Mouse (Mus musculus): ENCODE data around the gene Lrch3. TPM values are rescaled to one million over a fixed set of nuclear protein-coding genes. Genes with fewer than 3 reads are reported as not detected.
"Not testable (repeated sequence)": the region's sequence is repeated elsewhere in the genome, so short reads cannot be mapped to it uniquely, and the experiment has no call there.

Gene Lrch3
- polyA plus RNA-seq (2015; fragmentation: Nextera tagmentation; extraction: Ambion mirVana): 20.4 and 21.6 TPM in 2 replicates

GRCm38 (mm10) chr16:32913937-32914881, at the start of gene Lrch3:
TSS of gene Lrch3 (plus strand) at chr16:32914100.
- Histone ChIP-seq H3K9ac (peak within 1 kb of the TSS; percentile 75), H3K4me3 (peak within 1 kb of the TSS; percentile 90), H3K36me3 (no peaks in the 10 kb centered on the region), H3K9me3 (no peaks in the 10 kb centered on the region), H3K4me2 (peak within 1 kb of the TSS; percentile 70), H3K27ac (peak within 1 kb of the TSS; percentile 62), H3K27me3 (no peaks in the 10 kb centered on the region), H3K4me1 (peaks cover 3% of the 10 kb centered on the region)
- WGBS: under 1% methylated on average over 79 of the region's 85 CpGs
- ATAC-seq (ENCODE audit: borderline replicate concordance, extremely low read depth, low FRiP score, low TSS enrichment): peak; percentile 96

GRCm38 (mm10) chr16:32865401-32865800, 48.5 kb upstream of the Lrch3 start:
- WGBS: 80% methylated on average over 4 of the region's 4 CpGs
- peaks cover 11% of the 10 kb centered on the region for H3K4me1 ChIP-seq
- no peak for ATAC-seq (ENCODE audit: borderline replicate concordance, extremely low read depth, low FRiP score, low TSS enrichment)
- no peaks in the 10 kb centered on the region for H3K27me3 ChIP-seq
- no peaks in the 10 kb centered on the region for H3K9me3 ChIP-seq
- no peak overlapping the region for H3K4me2 ChIP-seq
- no peak overlapping the region for H3K27ac ChIP-seq
- H3K4me3 ChIP-seq: no peak overlapping the region
- H3K9ac ChIP-seq: no peak overlapping the region
- 0 out of 2 replicates have a peak, but pooled peaks cover 3% of the 10 kb centered on the region for H3K36me3 ChIP-seq

- H3K4me3 ChIP-seq: no peak overlapping the region; the same call in 1 of the 2 replicates
- H3K27me3 ChIP-seq: no peaks in the 10 kb centered on the region
- no peak overlapping the region for H3K27ac ChIP-seq
- peaks cover 11% of the 10 kb centered on the region for H3K4me1 ChIP-seq
- no peak overlapping the region for H3K9ac ChIP-seq
- H3K36me3 ChIP-seq: 0 out of 2 replicates have a peak, but pooled peaks cover 3% of the 10 kb centered on the region
- H3K9me3 ChIP-seq: no peaks in the 10 kb centered on the region
- H3K4me2 ChIP-seq: peak overlapping the region; percentile 84
- ATAC-seq (ENCODE audit: borderline replicate concordance, extremely low read depth, low FRiP score, low TSS enrichment): no peak
- 83% methylated on average over 5 of the region's 5 CpGs for WGBS
Measured at GRCm38 (mm10) chr16:32866713-32867112, 47.2 kb upstream of the Lrch3 start.

- ATAC-seq (ENCODE audit: borderline replicate concordance, extremely low read depth, low FRiP score, low TSS enrichment): peak; percentile 99
- 0% methylated on average over 35 of the region's 35 CpGs for WGBS
Measured at GRCm38 (mm10) chr16:32867919-32868552, 45.9 kb upstream of the Lrch3 start.

GRCm38 (mm10) chr16:32870231-32870630, 43.7 kb upstream of the Lrch3 start:
- no peaks in the 10 kb centered on the region for H3K9me3 ChIP-seq
- no peak overlapping the region for H3K9ac ChIP-seq
- no peaks in the 10 kb centered on the region for H3K36me3 ChIP-seq
- H3K27me3 ChIP-seq: no peaks in the 10 kb centered on the region
- no peak overlapping the region for H3K27ac ChIP-seq
- no peak overlapping the region for H3K4me2 ChIP-seq
- no peak for ATAC-seq (ENCODE audit: borderline replicate concordance, extremely low read depth, low FRiP score, low TSS enrichment)
- peaks cover 11% of the 10 kb centered on the region for H3K4me1 ChIP-seq
- H3K4me3 ChIP-seq: no peak overlapping the region
- WGBS: 69% methylated on average over 5 of the region's 5 CpGs

More at GRCm38 (mm10) chr16:32867919-32868552, 45.9 kb upstream of the Lrch3 start:
- Histone ChIP-seq H3K36me3 (0 out of 2 replicates have a peak, but pooled peaks cover 3% of the 10 kb centered on the region), H3K9me3 (no peaks in the 10 kb centered on the region), H3K4me3 (peak overlapping the region; percentile 83), H3K27me3 (no peaks in the 10 kb centered on the region), H3K4me1 (peaks cover 11% of the 10 kb centered on the region), H3K27ac (peak overlapping the region; percentile 69), H3K9ac (peak overlapping the region; percentile 73), H3K4me2 (peak overlapping the region; percentile 84)

GRCm38 (mm10) chr16:32873366-32873765, 40.5 kb upstream of the Lrch3 start:
- WGBS: 41% methylated on average over 3 of the region's 3 CpGs
- ATAC-seq (ENCODE audit: borderline replicate concordance, extremely low read depth, low FRiP score, low TSS enrichment): no peak
- Histone ChIP-seq H3K27me3 (no peaks in the 10 kb centered on the region), H3K9me3 (no peaks in the 10 kb centered on the region), H3K4me3 (no peak overlapping the region), H3K36me3 (no peaks in the 10 kb centered on the region), H3K9ac (no peak overlapping the region), H3K4me2 (no peak overlapping the region), H3K4me1 (peaks cover 4% of the 10 kb centered on the region), H3K27ac (no peak overlapping the region)

GRCm38 (mm10) chr16:32875281-32875680, 38.6 kb upstream of the Lrch3 start:
- H3K9ac ChIP-seq; ATAC-seq (ENCODE audit: borderline replicate concordance, extremely low read depth, low FRiP score, low TSS enrichment); H3K27ac ChIP-seq; H3K9me3 ChIP-seq; H3K4me3 ChIP-seq; H3K4me2 ChIP-seq; H3K36me3 ChIP-seq; H3K27me3 ChIP-seq: not testable (repeated sequence)
- WGBS: 54% methylated on average over 1 of the region's 1 CpGs
- H3K4me1 ChIP-seq: peaks cover 14% of the 10 kb centered on the region

GRCm38 (mm10) chr16:32875847-32876246, 38.1 kb upstream of the Lrch3 start:
- Histone ChIP-seq H3K27me3 (no peaks in the 10 kb centered on the region), H3K4me1 (peaks cover 14% of the 10 kb centered on the region), H3K4me3 (no peak overlapping the region), H3K4me2 (no peak overlapping the region), H3K9me3 (no peaks in the 10 kb centered on the region), H3K9ac (no peak overlapping the region), H3K27ac (no peak overlapping the region), H3K36me3 (no peaks in the 10 kb centered on the region)
- WGBS: 91% methylated on average over 3 of the region's 3 CpGs
- ATAC-seq (ENCODE audit: borderline replicate concordance, extremely low read depth, low FRiP score, low TSS enrichment): no peak

- Histone ChIP-seq H3K9ac (peak overlapping the region; percentile 89), H3K27ac (no peak overlapping the region), H3K36me3 (no peaks in the 10 kb centered on the region), H3K4me3 (peak overlapping the region; percentile 93), H3K4me2 (peak overlapping the region; percentile 79), H3K27me3 (no peaks in the 10 kb centered on the region), H3K4me1 (peaks cover 16% of the 10 kb centered on the region), H3K9me3 (no peaks in the 10 kb centered on the region)
- ATAC-seq (ENCODE audit: borderline replicate concordance, extremely low read depth, low FRiP score, low TSS enrichment): no peak
- WGBS: 13% methylated on average over 9 of the region's 9 CpGs
Measured at GRCm38 (mm10) chr16:32876831-32877230, 37.1 kb upstream of the Lrch3 start.

GRCm38 (mm10) chr16:32877343-32878156, 36.4 kb upstream of the Lrch3 start, which contains the start of the genes Fyttd1 and Rubcn:
TSS of gene Fyttd1 (plus strand) at chr16:32877500.
TSS of gene Rubcn (minus strand) at chr16:32877766.
- H3K4me3 ChIP-seq: peak within 1 kb of the TSS; percentile 93
- under 1% methylated on average over 69 of the region's 83 CpGs for WGBS
- peak; percentile 98 for ATAC-seq (ENCODE audit: borderline replicate concordance, extremely low read depth, low FRiP score, low TSS enrichment)

GRCm38 (mm10) chr16:32878157-32878598, 35.7 kb upstream of the Lrch3 start:
- WGBS: under 1% methylated on average over 34 of the region's 34 CpGs

More at GRCm38 (mm10) chr16:32877343-32878156, 36.4 kb upstream of the Lrch3 start, which contains the start of the genes Fyttd1 and Rubcn:
- no peaks in the 10 kb centered on the region for H3K27me3 ChIP-seq
- peaks cover 16% of the 10 kb centered on the region for H3K4me1 ChIP-seq
- peak within 1 kb of the TSS; percentile 94 for H3K27ac ChIP-seq
- peak within 1 kb of the TSS; percentile 79 for H3K4me2 ChIP-seq
- no peaks in the 10 kb centered on the region for H3K9me3 ChIP-seq
- H3K36me3 ChIP-seq: no peaks in the 10 kb centered on the region
- H3K9ac ChIP-seq: peak within 1 kb of the TSS; percentile 89

More at GRCm38 (mm10) chr16:32878157-32878598, 35.7 kb upstream of the Lrch3 start:
- H3K9me3 ChIP-seq: no peaks in the 10 kb centered on the region
- H3K4me2 ChIP-seq: peak overlapping the region; percentile 79
- no peaks in the 10 kb centered on the region for H3K36me3 ChIP-seq
- H3K27ac ChIP-seq: peak overlapping the region; percentile 94
- no peaks in the 10 kb centered on the region for H3K27me3 ChIP-seq
- peaks cover 16% of the 10 kb centered on the region for H3K4me1 ChIP-seq
- peak overlapping the region; percentile 93 for H3K4me3 ChIP-seq
- peak; percentile 63; the same call in 1 of the 2 replicates for ATAC-seq (ENCODE audit: borderline replicate concordance, extremely low read depth, low FRiP score, low TSS enrichment)
- H3K9ac ChIP-seq: peak overlapping the region; percentile 89
